Mouse (Mus musculus) CH12.LX (cell line): ENCODE data around the gene Mdga1. TPM values are rescaled to one million over a fixed set of nuclear protein-coding genes. Genes with fewer than 3 reads are reported as not detected.

Source experiments
- DNase-seq: peaks from one replicate; pipeline ENCODE4 v3.0.0-alpha.2; 2013; ENCODE audit errors: extremely low read depth
- H3K27ac ChIP-seq: 2 replicates; pipeline ENCODE4 v1.5.1; 2012; ENCODE audit warnings: low read depth, mild to moderate bottlenecking, control low read depth, moderate library complexity; ENCODE audit not compliant: insufficient read depth
- H3K27me3 ChIP-seq: replicated peaks from 2 replicates; pipeline ENCODE3; 2012; ENCODE audit warnings: inconsistent platforms
- H3K36me3 ChIP-seq, 2 experiments: replicated peaks in 1 of 2; 2 replicates each; pipeline versions ENCODE3 to v1.6.1; 2012; ENCODE audit warnings: inconsistent platforms in 1 of 2, low read length in 1 of 2, mild to moderate bottlenecking in 1 of 2, mixed read lengths in 1 of 2, moderate library complexity in 1 of 2; ENCODE audit not compliant: control insufficient read depth in 1 of 2, insufficient read depth in 1 of 2
- H3K4me1 ChIP-seq, 2 experiments: 2 replicates each; pipeline ENCODE4 v1.6.1; 2012; ENCODE audit warnings: inconsistent platforms in 1 of 2, moderate library complexity in 1 of 2; ENCODE audit not compliant: insufficient read depth in 2 of 2, control insufficient read depth in 1 of 2
- H3K4me2 ChIP-seq: 2 replicates; pipeline ENCODE4 v1.6.1; 2012; ENCODE audit warnings: low read depth, mild to moderate bottlenecking, control low read depth; ENCODE audit not compliant: poor library complexity, insufficient read depth, severe bottlenecking
- H3K4me3 ChIP-seq, 3 experiments: fragments of 150-350 bp in 1 of 3; sonication (generic) in 1 of 3; replicated peaks in 1 of 3; 2 replicates each; pipeline versions ENCODE3 to v1.5.1; 2011 to 2012; ENCODE audit warnings: low read depth in 2 of 3, low read length in 2 of 3, mild to moderate bottlenecking in 2 of 3, moderate library complexity in 2 of 3, control low read depth in 1 of 3, improper control_type of control experiment in 1 of 3, inconsistent platforms in 1 of 3, mixed read lengths in 1 of 3; ENCODE audit not compliant: poor library complexity in 1 of 3
- H3K79me2 ChIP-seq: replicated peaks from 2 replicates; pipeline ENCODE4 v1.6.1; 2012; ENCODE audit warnings: mild to moderate bottlenecking, moderate library complexity; ENCODE audit not compliant: control insufficient read depth, poor library complexity, insufficient read depth, severe bottlenecking; ENCODE audit errors: extremely low read depth
- H3K9ac ChIP-seq: 2 replicates; pipeline ENCODE4 v1.6.1; 2012; ENCODE audit warnings: low read depth, mild to moderate bottlenecking, control low read depth, moderate library complexity; ENCODE audit not compliant: insufficient read depth
- H3K9me3 ChIP-seq: replicated peaks from 2 replicates; pipeline ENCODE3; 2012; ENCODE audit warnings: low read length, inconsistent platforms, mixed read lengths
- CHD1 ChIP-seq: IDR thresholded peaks from 2 replicates; pipeline ENCODE4 v1.6.1; 2012; ENCODE audit warnings: low read depth, low read length, improper control_type of control experiment, inconsistent platforms
- CTCF ChIP-seq, 2 experiments: IDR thresholded peaks in 1 of 2; conservative IDR thresholded peaks in 1 of 2; 2 replicates each; pipeline ENCODE4 v1.5.1; 2011 to 2012; ENCODE audit warnings: low read depth in 2 of 2, low read length in 2 of 2, improper control_type of control experiment in 1 of 2, inconsistent platforms in 1 of 2, mild to moderate bottlenecking in 1 of 2, moderate library complexity in 1 of 2
- KAT2A ChIP-seq: IDR thresholded peaks from 2 replicates; pipeline ENCODE4 v1.6.1; 2012; ENCODE audit warnings: low read length, improper control_type of control experiment, inconsistent platforms; ENCODE audit not compliant: insufficient replicate concordance
- MAZ ChIP-seq: IDR thresholded peaks from 2 replicates; pipeline ENCODE4 v1.6.1; 2012; ENCODE audit warnings: low read depth, mild to moderate bottlenecking, inconsistent platforms, low read length, improper control_type of control experiment, moderate library complexity
- MXI1 ChIP-seq: IDR thresholded peaks from 2 replicates; pipeline ENCODE4 v1.6.1; 2011; ENCODE audit warnings: mild to moderate bottlenecking, low read depth, low read length, improper control_type of control experiment
- NELFE ChIP-seq: IDR thresholded peaks from 2 replicates; pipeline ENCODE4 v1.6.1; 2011; ENCODE audit warnings: low read depth, low read length, improper control_type of control experiment
- NRF1 ChIP-seq: IDR thresholded peaks from 2 replicates; pipeline ENCODE4 v1.6.1; 2014; ENCODE audit warnings: low read depth, mild to moderate bottlenecking, inconsistent platforms, low read length, improper control_type of control experiment, moderate library complexity
- POLR2A ChIP-seq: IDR thresholded peaks from 2 replicates; pipeline ENCODE4 v1.6.1; 2011; ENCODE audit warnings: low read depth, mild to moderate bottlenecking, improper control_type of control experiment, low read length
- RAD21 ChIP-seq: IDR thresholded peaks from 2 replicates; pipeline ENCODE4 v1.6.1; 2011; ENCODE audit warnings: low read depth, mild to moderate bottlenecking, low read length, improper control_type of control experiment, moderate library complexity
- SMC3 ChIP-seq: IDR thresholded peaks from 2 replicates; pipeline ENCODE4 v1.6.1; 2011; ENCODE audit warnings: low read depth, low read length, improper control_type of control experiment
- TBP ChIP-seq: conservative IDR thresholded peaks from 2 replicates; pipeline ENCODE4 v1.6.1; 2011; ENCODE audit warnings: low read depth, low read length, improper control_type of control experiment
- TCF12 ChIP-seq: IDR thresholded peaks from 2 replicates; pipeline ENCODE4 v1.6.1; 2014; ENCODE audit warnings: low read depth, mild to moderate bottlenecking, inconsistent platforms, low read length, improper control_type of control experiment
- UBTF ChIP-seq: IDR thresholded peaks from 2 replicates; pipeline ENCODE4 v1.6.1; 2012; ENCODE audit warnings: low read depth, mild to moderate bottlenecking, inconsistent platforms, low read length, improper control_type of control experiment, moderate library complexity
- USF2 ChIP-seq: conservative IDR thresholded peaks from 2 replicates; pipeline ENCODE4 v1.6.1; 2011; ENCODE audit warnings: low read depth, low read length, improper control_type of control experiment
- dilution Hi-C: fragments of 300-500 bp; cut with MboI; formaldehyde crosslinking; loops from 2 replicates; pipeline ENCODE4 v1.14.3; 2020; ENCODE audit warnings: low sequenced_read_pairs; ENCODE audit not compliant: extremely low pct_unique_long_range_greater_than_20kb, extremely low pct_ligation_motif_present
- in situ Hi-C: fragments of 300-500 bp; cut with MboI; formaldehyde crosslinking; loops from 3 replicates; pipeline ENCODE4 v1.14.3; 2019; ENCODE audit warnings: low sequenced_read_pairs, low pct_ligation_motif_present, low pct_unique_long_range_greater_than_20kb, mixed read lengths
- polyA plus RNA-seq: library from polyadenylated mRNA; unstranded; fragments of >175 nt; gene quantifications from 2 replicates; pipeline ENCODE4 v1.2.1, GENCODE M21; 2012; ENCODE audit warnings: low read depth; ENCODE audit not compliant: insufficient read length
- total RNA-seq, 2 experiments: library from RNA; depleted of rRNA; stranded (reverse); fragments of 300-350 nt in 1 of 2; fragments of >200 nt in 1 of 2; gene quantifications; 2 replicates each; pipeline ENCODE4 v1.2.3; 2012 to 2014

The Mdga1 gene
- total and polyA plus RNA-seq, 3 experiments: 0.29 to 0.39 (median 0.38) TPM

GRCm38 (mm10) chr17:29791531-29792050 is 178.3 kb downstream of the Mdga1 start:
- TF ChIP-seq NELFE (no peak), UBTF (no peak), USF2 (no peak), MXI1 (no peak), POLR2A (no peak), NRF1 (no peak), RAD21 (no peak)
- Histone ChIP-seq H3K27me3 (no peaks in the 10 kb centered on the region), H3K4me3 (no peak overlapping the region), H3K4me1 (peaks cover 0 to 17% of the 10 kb centered on the region in 2 experiments; a peak in 2 of 4 replicates), H3K36me3 (no peaks in the 10 kb centered on the region), H3K79me2 (no peaks in the 10 kb centered on the region), H3K4me2 (no peak overlapping the region), H3K9me3 (peaks cover 3% of the 10 kb centered on the region), H3K27ac (no peak overlapping the region), H3K9ac (no peak overlapping the region)
- DNase-seq: no peak
- in situ Hi-C loops (loop anchor here (10.0 kb wide), 1 partner anchor 63 kb away; no protein-coding TSS in a partner anchor), dilution Hi-C loops (loop anchor here (25.0 kb wide), 1 partner anchor 96 kb away; no protein-coding TSS in a partner anchor)

GRCm38 (mm10) chr17:29790231-29790740 is 179.6 kb downstream of the Mdga1 start:
- no peak overlapping the region for H3K4me2 ChIP-seq
- dilution Hi-C loops (loop anchor here (25.0 kb wide), 1 partner anchor 97 kb away; no protein-coding TSS in a partner anchor), in situ Hi-C loops (loop anchor here (10.0 kb wide), 1 partner anchor 65 kb away; no protein-coding TSS in a partner anchor)
- H3K27ac ChIP-seq: no peak overlapping the region
- no peaks in the 10 kb centered on the region for H3K36me3 ChIP-seq
- H3K4me3 ChIP-seq: no peak overlapping the region
- H3K4me1 ChIP-seq: peaks cover 0 to 5% of the 10 kb centered on the region in 2 experiments; a peak in 2 of 4 replicates
- TF ChIP-seq MAZ (no peak), TCF12 (no peak)
- H3K9me3 ChIP-seq: peaks cover 3% of the 10 kb centered on the region
- H3K27me3 ChIP-seq: no peaks in the 10 kb centered on the region
- no peak for DNase-seq
- H3K79me2 ChIP-seq: no peaks in the 10 kb centered on the region
- no peak overlapping the region for H3K9ac ChIP-seq

DNA sequence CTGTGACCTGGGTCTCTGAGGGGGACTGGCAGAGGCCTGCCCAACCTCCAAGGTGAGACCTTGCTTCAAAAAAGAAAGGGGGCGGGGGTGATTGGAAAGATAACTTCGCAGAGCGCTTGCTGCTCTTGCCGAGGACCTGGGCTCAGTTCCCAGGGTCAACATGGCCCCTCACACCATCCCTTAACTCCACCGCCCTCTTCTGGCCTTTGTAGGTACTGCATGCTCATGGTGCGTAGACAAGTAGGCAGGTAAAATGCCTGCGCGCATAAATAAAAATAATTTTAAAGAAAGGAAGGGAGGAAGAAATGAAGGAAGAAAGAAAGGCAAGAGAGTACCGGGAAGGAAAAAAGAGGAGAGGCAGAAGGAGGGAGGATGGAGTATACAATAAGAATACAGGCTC is 180.2 kb downstream of the Mdga1 start:
- Histone ChIP-seq H3K4me3 (no peak overlapping the region), H3K27ac (no peak overlapping the region), H3K27me3 (no peaks in the 10 kb centered on the region), H3K36me3 (no peaks in the 10 kb centered on the region), H3K79me2 (no peaks in the 10 kb centered on the region), H3K9ac (no peak overlapping the region), H3K4me1 (no peaks in the 10 kb centered on the region; a peak in 1 of 4 replicates), H3K9me3 (peaks cover 3% of the 10 kb centered on the region), H3K4me2 (no peak overlapping the region)
- in situ Hi-C loops: loop anchor here (10.0 kb wide), 1 partner anchor 65 kb away; no protein-coding TSS in a partner anchor
- DNase-seq: no peak
- dilution Hi-C loops: loop anchor here (25.0 kb wide), 1 partner anchor 98 kb away; no protein-coding TSS in a partner anchor
- TF ChIP-seq CTCF (conservative IDR thresholded peaks at IDR 0.05 in 1 of 2, IDR thresholded peaks at IDR 0.05 in 1 of 2; ENCODE audit: low read depth in 2 of 2, low read length in 2 of 2): peak; percentile 22 to 38; a peak in 2 of 4 replicates
- TF ChIP-seq KAT2A: no peak
- TF ChIP-seq SMC3: peak; percentile 13; the same call in 1 of the 2 replicates
- no peak for TF ChIP-seq TBP
- no peak for TF ChIP-seq CHD1
- TF ChIP-seq RAD21: peak; percentile 9
